Mouse (Mus musculus) heart, postnatal 0 days (tissue): ENCODE measurements around the gene Pet117.

Experiments
- CTCF ChIP-seq: IDR thresholded peaks from 2 replicates; pipeline ENCODE4 v1.5.1; 2016; ENCODE audit warnings: antibody characterized with exemption, control low read depth, low read depth
- EP300 ChIP-seq: IDR thresholded peaks from 2 replicates; pipeline ENCODE4 v1.6.1; 2016; ENCODE audit warnings: antibody characterized with exemption, low read depth

- TF ChIP-seq CTCF (no peak), EP300 (no peak)
These were observed 38.3 kb upstream of the Pet117 start for GRCm38 (mm10) chr2:144330352-144330959.
